15 mouse cellular contexts compared by ENCODE assay signal in genomic region chr5:130613657-130614056, GRCm38 (mm10).
DNase-seq lines count a peak whose midpoint lies in the region; ATAC-seq lines count a peak whose summit lies in the region.
"Had no signal": no experiment of that assay in that cellular context is flagged by ENCODE, and none has a peak within 500 bp of the region (broad histone marks: within the 10 kb centered on the region; RNA-seq: fewer than 3 reads in every experiment).

No protein-coding gene starts in this region.

- H3K36me3 ChIP-seq in midbrain, embryonic 11.5 days (ENCODE audit: control insufficient read depth, insufficient read depth, low read length), result no peaks in the 10 kb centered on the region
- no peaks in the 10 kb centered on the region for H3K36me3 ChIP-seq in midbrain, embryonic 15.5 days (replicated peaks)
- no peaks in the 10 kb centered on the region for H3K36me3 ChIP-seq in embryonic facial prominence, embryonic 14.5 days (ENCODE audit: control insufficient read depth, insufficient read depth, low read length)
- H3K36me3 ChIP-seq in forebrain, embryonic 13.5 days (ENCODE audit: poor library complexity, severe bottlenecking), result no peaks in the 10 kb centered on the region
- H3K36me3 ChIP-seq: G1E; hindbrain, embryonic 12.5 days had no signal

- no peak overlapping the region for H3K9ac ChIP-seq in midbrain, embryonic 11.5 days (ENCODE audit: low read length)
- H3K9ac ChIP-seq in midbrain, embryonic 15.5 days, result no peak overlapping the region
- no peak overlapping the region for H3K9ac ChIP-seq in embryonic facial prominence, embryonic 14.5 days (ENCODE audit: low read depth, low read length)
- no peak overlapping the region for H3K9ac ChIP-seq in forebrain, embryonic 13.5 days
- H3K9ac ChIP-seq: hindbrain, embryonic 12.5 days had no signal

- no peaks in the 10 kb centered on the region for H3K27me3 ChIP-seq in midbrain, embryonic 11.5 days (ENCODE audit: control insufficient read depth, insufficient read depth, low read length)
- no peaks in the 10 kb centered on the region for H3K27me3 ChIP-seq in midbrain, embryonic 15.5 days (replicated peaks)
- H3K27me3 ChIP-seq in embryonic facial prominence, embryonic 14.5 days (replicated peaks; ENCODE audit: control insufficient read depth, insufficient read depth, low read length), result no peaks in the 10 kb centered on the region
- no peaks in the 10 kb centered on the region for H3K27me3 ChIP-seq in forebrain, embryonic 13.5 days
- H3K27me3 ChIP-seq: hindbrain, embryonic 12.5 days had no signal

- H3K27ac ChIP-seq in midbrain, embryonic 11.5 days (ENCODE audit: low read depth, low read length), result no peak overlapping the region
- H3K27ac ChIP-seq in midbrain, embryonic 15.5 days, result no peak overlapping the region
- peak overlapping the region; percentile 39; the same call in 1 of the 2 replicates for H3K27ac ChIP-seq in embryonic facial prominence, embryonic 14.5 days (replicated peaks; ENCODE audit: low read depth, low read length)
- no peak overlapping the region for H3K27ac ChIP-seq in forebrain, embryonic 13.5 days
- H3K27ac ChIP-seq: gastrocnemius, adult 2 months; hindbrain, embryonic 12.5 days had no signal

- no peaks in the 10 kb centered on the region for H3K9me3 ChIP-seq in midbrain, embryonic 11.5 days (ENCODE audit: control insufficient read depth, low read length)
- H3K9me3 ChIP-seq in midbrain, embryonic 15.5 days, result no peaks in the 10 kb centered on the region
- H3K9me3 ChIP-seq in embryonic facial prominence, embryonic 14.5 days (ENCODE audit: control insufficient read depth, low read length), result no peaks in the 10 kb centered on the region
- H3K9me3 ChIP-seq in forebrain, embryonic 13.5 days (replicated peaks), result no peaks in the 10 kb centered on the region

- H3K4me3 ChIP-seq in midbrain, embryonic 11.5 days (ENCODE audit: low read depth, low read length), result no peak overlapping the region
- no peak overlapping the region for H3K4me3 ChIP-seq in midbrain, embryonic 15.5 days
- H3K4me3 ChIP-seq in embryonic facial prominence, embryonic 14.5 days (ENCODE audit: low read depth, low read length), result no peak overlapping the region
- H3K4me3 ChIP-seq in forebrain, embryonic 13.5 days, result no peak overlapping the region
- H3K4me3 ChIP-seq: gastrocnemius, adult 2 months; hindbrain, embryonic 12.5 days had no signal

- no peak overlapping the region for H3K4me2 ChIP-seq in midbrain, embryonic 11.5 days
- no peak overlapping the region for H3K4me2 ChIP-seq in midbrain, embryonic 15.5 days
- no peak overlapping the region for H3K4me2 ChIP-seq in embryonic facial prominence, embryonic 14.5 days (ENCODE audit: low read depth, low read length)
- no peak overlapping the region for H3K4me2 ChIP-seq in forebrain, embryonic 13.5 days
- H3K4me2 ChIP-seq: hindbrain, embryonic 12.5 days had no signal

- no peak for ATAC-seq in midbrain, embryonic 11.5 days (ENCODE audit: low FRiP score)
- ATAC-seq in midbrain, embryonic 15.5 days (replicated peaks), result no peak
- ATAC-seq in embryonic facial prominence, embryonic 14.5 days (ENCODE audit: low read depth), result no peak
- peak; percentile 59; the same call in 1 of the 2 replicates for ATAC-seq in megakaryocyte, adult 5-6 weeks (ENCODE audit: poor library complexity, severe bottlenecking)
- ATAC-seq in forebrain, embryonic 13.5 days, result no peak
- ATAC-seq in erythroid progenitor cell, adult 5-6 weeks (replicated peaks; ENCODE audit: low FRiP score, poor library complexity, severe bottlenecking), result no peak
- ATAC-seq: forebrain, embryonic 14.5 days; hindbrain, embryonic 16.5 days; inflammation-experienced regulatory T-cells, adult 6 months had no signal

- peak; percentile 59 for DNase-seq in midbrain, embryonic 11.5 days (ENCODE audit: low spot score, missing footprints)
- no peak for DNase-seq in embryonic facial prominence, embryonic 14.5 days (ENCODE audit: low spot score)
- DNase-seq: adrenal gland, adult 8-10 months; adrenal gland, postnatal 36 days; gastrocnemius, adult 2 months; gastrocnemius, postnatal 25 days had no signal

- 88% methylated on average over 3 of the region's 3 CpGs for WGBS in midbrain, embryonic 11.5 days
- 88% methylated on average over 3 of the region's 3 CpGs for WGBS in midbrain, embryonic 15.5 days
- 81% methylated on average over 3 of the region's 3 CpGs for WGBS in embryonic facial prominence, embryonic 14.5 days
- WGBS in forebrain, embryonic 13.5 days, result 81% methylated on average over 3 of the region's 3 CpGs

- H3K4me1 ChIP-seq in midbrain, embryonic 11.5 days (ENCODE audit: control insufficient read depth, insufficient read depth, low read length), result no peaks in the 10 kb centered on the region
- H3K4me1 ChIP-seq in midbrain, embryonic 15.5 days, result no peaks in the 10 kb centered on the region
- 0 out of 2 replicates have a peak, but pooled peaks cover 5% of the 10 kb centered on the region for H3K4me1 ChIP-seq in embryonic facial prominence, embryonic 14.5 days (ENCODE audit: control insufficient read depth, insufficient read depth, low read length)
- H3K4me1 ChIP-seq in forebrain, embryonic 13.5 days, result no peaks in the 10 kb centered on the region
